Mouse (Mus musculus): ENCODE data around the gene Slc17a3. TPM values are rescaled to one million over a fixed set of nuclear protein-coding genes. Genes with fewer than 3 reads are reported as not detected.

Gene Slc17a3
- polyA plus RNA-seq, 2 experiments from 2014 or later = not detected

DNA sequence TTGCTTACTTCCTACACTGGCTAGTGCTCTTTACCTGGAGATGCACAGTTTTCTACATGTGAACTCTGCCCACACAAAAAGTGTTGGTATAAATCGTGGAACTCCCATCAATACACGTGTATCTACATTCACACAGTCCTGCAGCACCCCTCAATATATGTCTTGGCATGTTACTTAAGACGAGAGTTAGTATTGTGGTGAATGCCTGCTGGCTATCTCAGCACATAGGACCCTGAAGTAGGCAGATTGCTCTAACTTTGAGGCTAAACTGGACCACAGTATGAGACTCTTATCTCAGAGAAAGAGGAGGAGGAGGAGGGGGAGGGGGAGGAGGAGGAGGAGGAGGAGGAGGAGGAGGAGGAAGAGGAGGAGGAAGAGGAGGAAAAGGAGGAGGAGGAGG lies 39.9 kb downstream of the Slc17a3 start:
- ATAC-seq = no peak

DNA sequence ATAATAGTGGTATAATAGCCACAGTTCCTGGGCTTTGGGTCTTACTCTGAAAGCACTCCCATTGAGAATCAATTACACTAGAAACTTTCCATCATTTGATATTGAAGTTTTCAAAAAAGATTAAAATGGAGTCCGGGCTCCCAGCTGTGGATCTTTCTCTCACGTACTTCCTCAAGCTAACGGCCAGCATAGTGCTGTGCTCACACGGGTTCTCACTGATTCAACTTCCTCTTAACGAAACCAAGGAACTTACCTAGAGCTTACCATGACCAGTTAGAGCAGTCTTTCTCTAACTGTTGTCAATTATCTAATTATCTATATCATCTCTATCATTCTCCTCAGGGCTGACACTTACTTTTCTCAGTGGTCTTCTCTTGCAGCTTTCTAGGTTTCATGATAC lies 40.4 kb downstream of the Slc17a3 start:
- no peak for ATAC-seq

GRCm38 (mm10) chr13:23885540-23885939 lies 46.3 kb downstream of the Slc17a3 start:
- no peak for ATAC-seq

DNA sequence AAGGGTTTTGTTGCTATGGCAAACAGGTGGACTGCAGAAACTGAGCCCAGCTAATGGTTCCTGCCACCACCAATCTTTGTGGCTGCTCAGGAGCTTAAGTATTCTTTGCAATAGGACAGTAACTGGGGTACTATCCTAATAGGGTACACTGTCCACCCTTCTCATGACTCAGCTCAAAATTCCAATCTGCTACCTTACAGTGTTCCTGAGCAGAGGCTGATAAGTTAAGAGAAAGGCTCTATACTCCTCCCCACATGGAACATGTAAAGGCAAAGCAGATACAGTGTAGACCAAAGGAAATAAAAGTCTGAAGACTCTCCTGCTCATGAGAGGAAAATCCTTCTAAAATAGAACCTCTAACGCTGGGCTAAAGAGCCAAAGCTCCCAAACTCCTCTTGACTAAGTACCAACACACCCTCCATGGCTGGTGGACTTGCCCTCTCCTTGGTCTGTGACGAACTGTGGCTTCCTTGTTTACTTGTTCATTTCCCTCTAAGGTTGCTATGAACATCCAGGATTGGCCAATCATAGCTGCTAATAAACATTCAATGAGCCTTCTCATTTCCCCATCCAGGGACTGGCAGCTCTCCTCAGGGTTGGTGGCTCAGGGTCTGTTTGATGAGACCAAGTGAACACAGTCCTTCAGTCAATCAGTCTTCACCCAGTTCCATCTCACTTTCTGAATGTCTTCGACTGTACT lies 47.9 kb downstream of the Slc17a3 start:
- ATAC-seq = no peak

- no peak for ATAC-seq
Observed at GRCm38 (mm10) chr13:23889011-23889605, 49.9 kb downstream of the Slc17a3 start.

GRCm38 (mm10) chr13:23892592-23893268 lies 53.5 kb downstream of the Slc17a3 start:
- ATAC-seq = no peak

- no peak for ATAC-seq
Observed at GRCm38 (mm10) chr13:23893269-23893593, 54.0 kb downstream of the Slc17a3 start.

DNA sequence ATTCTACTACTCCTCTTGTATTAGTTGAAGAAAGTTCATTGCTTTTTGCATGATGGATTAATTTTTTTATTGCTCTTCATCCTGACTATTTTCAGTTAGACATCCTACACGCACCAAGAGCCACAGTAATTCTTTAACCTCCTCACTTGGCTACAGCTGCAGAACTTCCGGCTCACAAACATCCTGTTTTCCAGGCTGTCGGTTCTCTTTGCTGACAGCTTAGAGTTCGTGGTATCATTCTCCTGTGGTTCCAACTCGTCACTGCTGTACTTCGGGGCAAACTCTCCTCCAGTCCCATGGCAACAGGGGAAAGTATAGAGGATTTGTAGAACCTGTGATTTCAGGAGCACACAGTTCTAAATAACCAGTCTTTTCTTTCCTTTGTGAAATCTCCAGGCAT lies 59.0 kb downstream of the Slc17a3 start:
- ATAC-seq = peak; percentile 47

DNA sequence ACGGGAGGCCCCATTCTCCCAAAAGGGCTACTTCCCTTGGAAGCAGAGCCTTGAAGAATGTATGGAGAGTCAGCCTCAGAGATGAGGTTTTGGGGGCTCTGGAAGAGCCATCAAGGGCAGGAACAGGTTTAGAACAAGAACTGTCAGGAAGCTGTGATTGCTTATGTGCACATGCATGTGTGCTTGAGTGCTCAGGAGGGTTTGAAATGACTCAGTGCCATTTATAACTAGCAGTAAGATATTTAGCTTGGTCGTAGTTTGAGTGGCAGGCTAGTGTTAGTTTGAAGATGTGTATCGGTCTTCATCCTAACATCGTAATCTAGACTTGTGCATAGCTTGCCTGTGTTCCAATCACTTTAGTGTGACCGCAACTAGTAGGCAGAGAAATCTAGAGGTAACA lies 67.7 kb downstream of the Slc17a3 start:
- no peak for ATAC-seq

- ATAC-seq = no peak
Observed at GRCm38 (mm10) chr13:23910121-23910520, 70.9 kb downstream of the Slc17a3 start.

Other genes starting within 250 kb of the Slc17a3 start
- 1 to 10 TPM; 3.3 to 4.0 TPM for gene Hist1h2be, start 218.3 kb upstream of the Slc17a3 start, polyA plus RNA-seq (2017; shearing (Covaris generic))
- gene Hist1h1e, start 216.9 kb upstream of the Slc17a3 start, polyA plus RNA-seq (2017; shearing (Covaris generic)) = 10 to 100 TPM; 10.6 to 11.3 TPM
- gene Hist1h2ac, start 155.5 kb upstream of the Slc17a3 start, polyA plus RNA-seq (2017; shearing (Covaris generic)) = under 1 TPM; 0.51 to 0.74 TPM
- 1 to 10 TPM; 4.0 to 4.2 TPM for gene Hist1h2bc, start 155.2 kb upstream of the Slc17a3 start, polyA plus RNA-seq (2017; shearing (Covaris generic))
- gene Hist1h1t, start 143.6 kb upstream of the Slc17a3 start, polyA plus RNA-seq (2017; shearing (Covaris generic)) = not detected
- 1 to 10 TPM; 8.7 to 9.4 TPM for gene Hist1h4c, start 141.0 kb upstream of the Slc17a3 start, polyA plus RNA-seq (2017; shearing (Covaris generic))
- under 1 TPM; 0.57 to 0.69 TPM for gene Hfe, start 128.6 kb upstream of the Slc17a3 start, polyA plus RNA-seq (2017; shearing (Covaris generic))
- 10 to 100 TPM in 1 of 2 experiments, 1 to 10 TPM in 1; 8.9 to 10.5 TPM for gene Hist1h1c, start 100.6 kb upstream of the Slc17a3 start, polyA plus RNA-seq (2017; shearing (Covaris generic))
- gene Hist1h3c, start 93.8 kb upstream of the Slc17a3 start, polyA plus RNA-seq (2017; shearing (Covaris generic)) = 1 to 10 TPM in 1 of 2 experiments, not detected in 1; 1.3 TPM
- 1 to 10 TPM in 1 of 2 experiments, not detected in 1; 2.9 TPM for gene Hist1h2bb, start 92.7 kb upstream of the Slc17a3 start, polyA plus RNA-seq (2017; shearing (Covaris generic))
- gene Hist1h2ab, start 88.3 kb upstream of the Slc17a3 start, polyA plus RNA-seq (2017; shearing (Covaris generic)) = 1 to 10 TPM; 2.8 to 8.2 TPM
- not detected for gene Hist1h3b, start 87.2 kb upstream of the Slc17a3 start, polyA plus RNA-seq (2017; shearing (Covaris generic))
- 1 to 10 TPM in 1 of 2 experiments, not detected in 1; 5.4 TPM for gene Hist1h4b, start 82.4 kb upstream of the Slc17a3 start, polyA plus RNA-seq (2017; shearing (Covaris generic))
- not detected for gene Hist1h4a, start 78.2 kb upstream of the Slc17a3 start, polyA plus RNA-seq (2017; shearing (Covaris generic))
- 1 to 10 TPM in 1 of 2 experiments, not detected in 1; 1.8 TPM for gene Hist1h3a, start 77.0 kb upstream of the Slc17a3 start, polyA plus RNA-seq (2017; shearing (Covaris generic))
- gene Hist1h1a, start 75.8 kb upstream of the Slc17a3 start, polyA plus RNA-seq (2017; shearing (Covaris generic)) = 1 to 10 TPM; 2.6 to 3.4 TPM
- gene Trim38, start 69.5 kb upstream of the Slc17a3 start, polyA plus RNA-seq (2017; shearing (Covaris generic)) = not detected
- not detected for gene Slc17a2, start 32.4 kb upstream of the Slc17a3 start, polyA plus RNA-seq (2017; shearing (Covaris generic))
- gene Slc17a1, start 28.3 kb downstream of the Slc17a3 start, polyA plus RNA-seq (2017; shearing (Covaris generic)) = under 1 TPM in 1 of 2 experiments, not detected in 1; 0.16 TPM
- not detected for gene Slc17a4, start 75.6 kb downstream of the Slc17a3 start, polyA plus RNA-seq (2017; shearing (Covaris generic))
- gene Hist1h2ba, start 94.7 kb downstream of the Slc17a3 start, polyA plus RNA-seq (2017; shearing (Covaris generic)) = not detected
- not detected for gene Hist1h2aa, start 95.0 kb downstream of the Slc17a3 start, polyA plus RNA-seq (2017; shearing (Covaris generic))
- gene Scgn, start 151.8 kb downstream of the Slc17a3 start, polyA plus RNA-seq (2017; shearing (Covaris generic)) = not detected

All from CD4-positive, CD25-positive, alpha-beta regulatory T cell, adult 4 months (primary cell).